Mouse (Mus musculus) bone marrow, adult 2 months (tissue): ENCODE results near the gene Gm28372. TPM values are rescaled to one million over a fixed set of nuclear protein-coding genes. Genes with fewer than 3 reads are reported as not detected.

Source experiments
- H3K27ac ChIP-seq: fragments of 200-500 bp; 2 replicates; pipeline ENCODE4 v1.5.1; 2012; ENCODE audit warnings: low read depth, mild to moderate bottlenecking, control low read depth, inconsistent platforms, low read length; ENCODE audit not compliant: control insufficient read depth, poor library complexity, insufficient read depth
- H3K4me1 ChIP-seq: fragments of 200-500 bp; 2 replicates; pipeline ENCODE4 v1.6.1; 2011; ENCODE audit warnings: low read length; ENCODE audit not compliant: control insufficient read depth, insufficient read depth
- H3K4me3 ChIP-seq: fragments of 200-500 bp; replicated peaks from 2 replicates; pipeline ENCODE3; 2011; ENCODE audit warnings: mild to moderate bottlenecking, low read depth, low read length, control low read depth; ENCODE audit not compliant: control insufficient read depth
- CTCF ChIP-seq: fragments of 200-500 bp; IDR thresholded peaks from 2 replicates; pipeline ENCODE4 v1.5.1; 2011; ENCODE audit warnings: low read length, control low read depth; ENCODE audit not compliant: control insufficient read depth, insufficient read depth
- POLR2A ChIP-seq: fragments of 200-500 bp; IDR thresholded peaks from 2 replicates; pipeline ENCODE4 v1.6.1; 2011; ENCODE audit warnings: low read depth, mild to moderate bottlenecking, control low read depth, low read length, borderline replicate concordance; ENCODE audit not compliant: control insufficient read depth
- WGBS: fragments of 180-500 bp; shearing (Covaris S2); methylation state at CpG from one replicate; pipeline ENCODE4 v1.1.7; 2018; 5-methylcytosine and 5-hydroxymethylcytosine counted together
- polyA plus RNA-seq: library from polyadenylated mRNA; stranded (reverse); fragments of >200 nt; gene quantifications from 2 replicates; pipeline ENCODE4 v1.2.4, GENCODE M21; 2011; ENCODE audit warnings: low replicate concordance; ENCODE audit not compliant: missing spikeins, insufficient read depth, insufficient read length

The Gm28372 gene
- polyA plus RNA-seq, 1 experiment, result not detected

DNA sequence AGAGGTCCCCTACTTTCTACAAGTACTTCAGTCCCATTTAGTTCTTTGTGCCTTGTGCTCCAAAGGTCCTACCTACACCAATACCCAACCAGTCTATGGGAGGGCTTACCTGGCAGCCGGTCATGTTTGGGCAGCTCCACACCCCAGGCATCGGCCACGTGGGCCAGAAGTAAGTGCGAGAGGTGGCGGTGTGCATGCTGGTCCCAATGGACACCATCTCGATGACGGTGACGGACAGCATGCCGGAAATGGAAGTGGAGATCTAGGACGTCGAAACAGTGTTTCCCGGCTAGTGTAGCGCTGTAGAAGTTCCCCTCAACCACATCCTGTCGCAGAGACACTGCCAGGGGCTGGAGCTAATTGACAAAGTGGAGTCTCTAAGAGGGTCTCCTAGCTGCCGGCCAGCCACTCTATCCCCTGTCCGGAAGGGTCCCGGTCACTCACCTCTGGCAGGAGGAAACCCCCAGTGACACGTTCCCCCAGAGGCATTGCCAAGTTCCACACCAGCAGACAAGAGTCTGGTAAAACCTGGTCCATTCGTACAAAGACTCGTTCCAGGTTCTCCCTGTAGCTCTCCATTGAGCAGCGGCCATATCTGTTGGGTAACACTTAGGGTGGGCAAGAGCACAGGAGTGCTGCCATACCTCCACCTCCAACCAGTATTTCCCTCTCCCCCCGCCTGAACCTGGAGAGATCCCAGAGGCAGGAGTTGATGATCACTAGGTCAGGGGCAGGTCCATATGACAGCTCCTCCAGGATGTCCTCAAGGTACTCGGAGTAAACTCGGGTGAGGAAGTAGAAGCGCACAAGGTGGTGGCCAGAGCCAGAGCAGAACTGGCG lies 17.0 kb downstream of the Gm28372 start:
- WGBS, result 81% methylated on average over 26 of the region's 26 CpGs
- H3K27ac ChIP-seq, result no peak overlapping the region; the same call in 1 of the 2 replicates
- peaks cover 6% of the 10 kb centered on the region; the same call in 1 of the 2 replicates for H3K4me1 ChIP-seq
- TF ChIP-seq POLR2A (no peak), CTCF (no peak)
- H3K4me3 ChIP-seq, result no peak overlapping the region

DNA sequence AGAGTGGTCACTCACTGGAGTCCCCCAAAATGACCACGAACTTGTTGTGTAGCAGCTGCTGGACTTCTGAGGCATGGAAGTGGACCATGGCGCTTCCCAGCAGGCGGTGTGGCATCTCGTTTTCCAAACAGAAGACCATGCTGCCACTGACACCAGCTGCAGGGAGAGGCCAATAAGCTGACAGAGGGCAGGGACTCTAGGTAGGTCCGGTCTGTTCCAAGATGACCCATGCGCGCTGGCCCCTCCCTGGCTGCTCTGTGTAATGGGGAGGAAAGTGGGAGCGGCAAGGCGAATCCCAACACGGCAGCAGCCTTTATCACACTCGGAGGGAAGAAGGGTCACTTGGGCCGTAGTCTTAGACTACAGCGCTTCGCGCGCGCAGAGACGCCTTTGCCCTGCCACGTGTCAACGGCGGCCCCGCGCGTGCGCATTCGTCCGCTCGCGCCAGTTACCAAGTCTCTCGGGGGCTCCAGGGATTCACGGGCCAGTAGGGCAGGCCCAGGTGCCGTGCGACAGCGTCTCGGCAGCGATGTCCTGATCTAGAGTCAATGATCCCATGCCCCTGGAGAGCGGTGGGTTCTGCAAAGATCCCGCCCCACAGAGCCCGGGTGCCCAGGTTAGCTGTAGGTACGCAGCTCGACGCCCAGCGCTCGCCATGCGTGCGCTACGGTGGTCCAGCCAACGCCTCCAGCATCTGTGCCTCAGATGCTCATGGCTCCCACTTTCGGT lies 18.5 kb downstream of the Gm28372 start:
- Histone ChIP-seq H3K4me1 (peaks cover 6% of the 10 kb centered on the region; the same call in 1 of the 2 replicates), H3K27ac (peak overlapping the region; percentile 92), H3K4me3 (peak overlapping the region; percentile 97)
- TF ChIP-seq CTCF (no peak), POLR2A (peak; percentile 48; the same call in 1 of the 2 replicates)
- WGBS, result 17% methylated on average over 49 of the region's 49 CpGs

DNA sequence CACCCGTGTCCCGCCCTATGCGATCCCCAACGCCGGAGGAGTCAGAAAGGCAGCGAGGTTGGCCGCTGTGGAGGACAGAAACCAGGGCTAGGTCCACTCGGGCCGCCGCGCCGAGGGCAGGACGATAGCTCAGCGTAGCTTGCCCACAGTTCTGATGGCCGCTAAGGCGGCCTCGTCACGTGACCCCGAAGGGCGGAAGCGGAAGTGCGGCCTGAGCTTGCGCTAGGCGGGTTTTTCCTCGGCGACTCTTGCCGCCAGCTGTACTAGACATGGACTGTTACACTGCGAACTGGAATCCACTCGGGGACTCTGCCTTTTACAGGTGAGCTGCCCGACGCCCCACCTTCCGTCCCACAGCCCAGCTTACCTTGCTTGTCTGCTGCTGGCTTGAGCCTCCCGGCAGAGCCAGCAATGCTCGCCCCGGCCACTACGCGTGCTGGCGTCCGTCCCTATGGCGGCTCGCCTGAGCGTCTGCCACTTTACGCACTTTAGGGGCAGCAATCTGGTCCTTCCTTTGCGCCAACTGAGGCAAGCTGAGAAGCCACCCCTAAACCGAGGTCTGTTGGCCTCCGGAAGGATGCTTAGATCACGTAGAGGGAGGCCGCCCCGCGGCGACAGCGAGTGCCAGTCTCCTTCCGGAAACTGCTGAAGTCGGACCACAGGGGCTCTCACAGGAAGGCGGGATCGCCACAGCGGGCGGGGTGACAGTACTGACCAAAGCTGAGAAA lies 19.3 kb downstream of the Gm28372 start, which contains the start of the genes Vps16 and Pced1a:
Gene Vps16 (plus strand): TSS at position 214 of the 728 bp plus-strand sequence.
Gene Pced1a (minus strand): TSS at position 576 of the 728 bp plus-strand sequence.
- Histone ChIP-seq H3K4me3 (peak within 1 kb of the TSS; percentile 97), H3K4me1 (peaks cover 6% of the 10 kb centered on the region; the same call in 1 of the 2 replicates), H3K27ac (peak within 1 kb of the TSS; percentile 92)
- WGBS, result under 1% methylated on average over 58 of the region's 58 CpGs
- TF ChIP-seq CTCF, result peak; percentile 45
- peak; percentile 67; the same call in 1 of the 2 replicates for TF ChIP-seq POLR2A

DNA sequence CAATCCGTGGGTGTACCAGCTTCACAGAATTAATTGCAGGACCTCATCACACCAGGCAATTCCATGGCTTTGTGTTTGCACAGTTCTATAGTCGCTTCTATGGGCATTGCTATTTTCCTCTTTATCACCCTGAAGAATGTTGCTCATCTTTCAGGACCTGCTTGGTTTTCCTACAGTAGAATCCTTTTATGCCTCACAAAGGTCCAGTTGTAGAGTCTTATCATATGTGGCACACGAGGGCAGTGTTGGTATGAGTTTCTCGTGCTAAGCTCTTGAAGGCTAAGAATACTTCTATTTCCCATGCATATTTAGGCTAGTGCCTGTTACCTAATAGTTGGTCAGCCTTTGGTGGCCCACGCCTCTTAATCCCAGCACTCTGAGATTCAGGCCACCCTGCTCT lies 20.1 kb downstream of the Gm28372 start:
- Histone ChIP-seq H3K27ac (no peak overlapping the region), H3K4me1 (peaks cover 6% of the 10 kb centered on the region; the same call in 1 of the 2 replicates)

DNA sequence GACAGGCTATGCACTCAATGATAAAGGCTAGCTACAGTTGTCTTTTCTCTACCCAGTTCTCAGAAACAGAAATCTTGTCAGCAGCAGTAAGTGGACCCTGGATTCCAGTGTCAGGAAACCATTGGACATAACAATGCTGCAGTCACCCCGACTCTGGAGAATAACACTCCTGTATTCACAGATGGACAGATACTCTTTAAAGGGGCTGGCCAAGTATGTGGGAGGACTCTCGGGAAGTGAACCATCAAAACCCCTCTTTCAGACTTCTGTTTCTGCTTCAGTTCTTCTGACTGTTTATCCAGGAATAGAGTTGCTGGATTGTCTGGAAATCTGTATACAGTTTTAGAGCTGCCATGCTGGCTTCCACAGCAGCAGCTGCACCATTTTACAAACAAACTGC lies 24.8 kb downstream of the Gm28372 start:
- TF ChIP-seq POLR2A, result no peak
- no peak for TF ChIP-seq CTCF
- Histone ChIP-seq H3K27ac (no peak overlapping the region), H3K4me1 (no peaks in the 10 kb centered on the region; the same call in 1 of the 2 replicates), H3K4me3 (no peak overlapping the region)
- 66% methylated on average over 2 of the region's 2 CpGs for whole genome bisulfite sequencing

More for the DNA sequence above, 20.1 kb downstream of the Gm28372 start:
- 10% methylated on average over 5 of the region's 5 CpGs for WGBS
- peak overlapping the region; percentile 97 for H3K4me3 ChIP-seq
- no peak for TF ChIP-seq POLR2A
- no peak for TF ChIP-seq CTCF

DNA sequence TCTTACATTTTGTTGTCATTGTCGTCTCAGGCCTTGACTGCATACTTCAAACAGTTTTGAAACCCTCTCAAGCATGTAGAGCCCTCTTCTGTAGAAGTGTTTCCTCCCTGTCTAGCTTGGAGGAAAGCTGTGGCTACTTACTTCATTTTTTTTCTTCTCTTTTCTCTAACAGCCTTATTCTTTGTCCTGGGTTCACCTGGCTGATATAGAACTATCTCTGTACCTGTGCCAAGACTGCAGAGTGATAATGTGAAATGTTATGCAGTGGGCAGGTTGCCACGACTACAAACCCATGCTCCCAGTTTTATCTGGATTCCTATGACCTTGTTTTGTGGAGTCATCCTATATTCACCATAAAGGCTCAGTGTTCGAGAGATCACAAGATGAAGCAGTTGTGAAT lies 25.4 kb downstream of the Gm28372 start:
- TF ChIP-seq CTCF (no peak), POLR2A (no peak)
- no peaks in the 10 kb centered on the region for H3K4me1 ChIP-seq
- H3K27ac ChIP-seq, result no peak overlapping the region
- 51% methylated on average over 3 of the region's 3 CpGs for WGBS
- no peak overlapping the region for H3K4me3 ChIP-seq

DNA sequence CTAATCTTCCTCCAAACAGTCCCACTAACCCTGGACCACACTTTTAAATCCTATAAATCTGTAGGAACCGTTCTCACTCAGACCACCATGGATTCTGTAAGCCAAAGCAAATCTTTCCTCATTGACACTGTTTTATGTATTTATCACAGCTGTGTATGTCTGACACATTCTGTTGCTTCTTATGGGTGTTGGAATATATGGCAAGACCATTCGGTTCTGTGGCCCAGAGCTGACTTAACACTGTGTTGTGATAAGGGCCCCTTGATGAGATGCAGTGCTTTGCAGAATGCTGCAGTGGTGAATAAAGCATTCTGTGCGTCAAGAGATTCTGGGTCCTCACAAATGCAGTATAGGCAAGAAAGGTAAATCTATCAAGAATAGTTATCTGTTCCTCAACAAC lies 27.1 kb downstream of the Gm28372 start:
- Histone ChIP-seq H3K4me1 (no peaks in the 10 kb centered on the region), H3K4me3 (no peak overlapping the region), H3K27ac (no peak overlapping the region)
- WGBS, result 84% methylated on average over 3 of the region's 3 CpGs
- TF ChIP-seq POLR2A, result no peak
- TF ChIP-seq CTCF, result no peak

DNA sequence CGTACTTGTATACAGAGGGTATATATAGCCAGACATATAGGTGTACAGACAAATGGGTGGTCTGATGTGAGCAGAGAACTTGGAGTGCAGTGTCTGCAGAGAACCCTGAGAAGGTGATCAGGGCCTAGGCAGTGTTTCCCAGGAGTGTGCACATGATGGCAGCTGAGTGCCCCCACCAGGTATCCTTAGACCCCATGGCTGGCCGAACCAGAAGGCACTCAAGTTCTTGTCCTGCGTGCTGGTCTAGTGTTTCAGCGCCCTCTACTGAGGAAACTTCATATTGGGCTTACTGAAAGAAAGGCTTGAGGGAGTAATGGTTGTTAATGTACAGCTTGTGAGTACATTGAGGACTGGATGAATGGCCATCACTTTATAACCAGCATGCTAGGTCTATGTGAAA lies 28.1 kb downstream of the Gm28372 start:
- WGBS, result 20% methylated on average over 4 of the region's 4 CpGs
- TF ChIP-seq CTCF (peak; percentile 43; the same call in 1 of the 2 replicates), POLR2A (no peak)
- H3K4me3 ChIP-seq, result no peak overlapping the region
- no peak overlapping the region for H3K27ac ChIP-seq
- no peaks in the 10 kb centered on the region for H3K4me1 ChIP-seq
